Mouse (Mus musculus) embryo, embryonic 10 days (tissue): ENCODE measurements around the gene Ppargc1a.
A peak's percentile ranks its signal among the peaks of the same experiment; 100 is the strongest.

ENCODE experiments used
- DNase-seq: peaks from one replicate; pipeline ENCODE4 v3.0.0-alpha.2; 2015; ENCODE audit warnings: low spot score

Gene Ppargc1a

GRCm38 (mm10) chr5:51412303-51413117 is 155.0 kb downstream of the Ppargc1a start:
- DNase-seq: peak; percentile 8

- DNase-seq: no peak
Observed at GRCm38 (mm10) chr5:51410006-51410405, 157.5 kb downstream of the Ppargc1a start.

GRCm38 (mm10) chr5:51406406-51406805 is 161.1 kb downstream of the Ppargc1a start:
- no peak for DNase-seq
